Mouse (Mus musculus): ENCODE measurements around the gene Upk3bl. TPM values are rescaled to one million over a fixed set of nuclear protein-coding genes. Genes with fewer than 3 reads are reported as not detected.

The Upk3bl gene
- polyA plus RNA-seq, 1 experiment = 2.7 TPM

DNA sequence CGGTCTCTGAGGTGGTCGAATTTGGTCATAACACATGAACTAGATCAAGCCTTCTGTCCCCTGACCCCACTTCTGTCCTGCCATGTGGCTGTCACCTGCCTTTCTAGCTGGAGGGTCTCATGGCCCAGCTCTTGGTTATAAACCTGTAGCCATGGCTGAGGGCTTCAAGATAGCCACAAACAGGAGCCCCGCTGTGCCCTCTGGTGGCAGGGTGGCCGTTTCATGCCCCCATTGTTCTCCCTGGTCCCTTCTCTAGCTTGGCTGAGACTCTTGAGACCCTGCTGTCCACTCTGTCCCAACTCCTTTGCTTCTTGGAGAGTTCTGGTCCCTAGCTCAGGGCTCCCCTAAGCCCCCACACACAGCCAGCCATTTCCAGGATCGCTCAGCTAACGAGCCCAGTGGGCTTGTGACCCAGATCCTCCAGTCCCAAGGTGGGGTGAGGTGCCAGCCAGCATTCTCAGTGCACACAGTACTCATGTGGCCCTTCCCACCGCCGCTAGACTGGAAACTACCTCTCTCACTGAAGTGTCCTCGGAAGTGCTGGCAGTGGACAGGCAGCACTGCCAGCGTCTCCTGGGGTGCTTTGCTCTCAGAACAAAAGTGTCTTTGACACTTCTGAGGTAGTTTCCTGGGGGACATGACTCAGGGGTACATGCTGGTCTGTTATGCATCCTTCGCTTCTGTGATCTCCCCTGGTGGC, 26.5 kb upstream of the Upk3bl start:
- Histone ChIP-seq H3K36me3 (ENCODE audit: control insufficient read depth, insufficient read depth, low read length, poor library complexity, severe bottlenecking) (no peaks in the 10 kb centered on the region), H3K4me1 (ENCODE audit: control insufficient read depth, insufficient read depth, low read length) (no peaks in the 10 kb centered on the region), H3K27me3 (ENCODE audit: control insufficient read depth, insufficient read depth, low read length, poor library complexity, severe bottlenecking) (no peaks in the 10 kb centered on the region), H3K9ac (ENCODE audit: low read depth, poor library complexity, severe bottlenecking) (no peak overlapping the region), H3K4me3 (ENCODE audit: low read depth, low read length) (no peak overlapping the region), H3K27ac (ENCODE audit: insufficient read depth, low read length) (no peak overlapping the region), H3K9me3 (replicated peaks; ENCODE audit: control insufficient read depth, insufficient read depth, low read length, poor library complexity, severe bottlenecking) (no peaks in the 10 kb centered on the region)
- no peak for TF ChIP-seq CTCF (IDR thresholded peaks at IDR 0.05; ENCODE audit: low read depth, low read length)
- TF ChIP-seq EP300 (IDR thresholded peaks at IDR 0.05; ENCODE audit: insufficient read depth, low read depth, low read length) = no peak
- no peak for TF ChIP-seq POLR2A (IDR thresholded peaks at IDR 0.05; ENCODE audit: insufficient read depth, low read length)

DNA sequence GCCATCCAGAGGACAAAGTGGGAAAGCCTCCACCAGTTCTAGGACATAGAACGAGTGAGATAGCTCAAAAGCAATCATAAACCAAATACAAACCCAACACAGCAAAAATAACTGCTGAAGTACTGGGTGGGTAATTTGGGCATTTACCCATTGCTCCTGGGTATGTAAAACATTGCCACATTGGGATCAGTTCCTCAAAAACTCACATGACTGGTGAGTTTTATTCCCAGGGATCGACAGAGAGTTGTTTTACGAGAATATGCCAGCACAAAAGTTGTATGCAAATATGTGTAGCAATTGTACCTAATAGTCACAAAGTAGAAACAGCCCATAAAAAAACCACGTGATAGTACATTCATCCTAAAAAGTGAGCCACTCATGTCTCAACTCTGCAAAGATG, 19.4 kb upstream of the Upk3bl start:
- H3K27ac ChIP-seq (ENCODE audit: insufficient read depth, low read length) = no peak overlapping the region
- no peak overlapping the region for H3K4me3 ChIP-seq (ENCODE audit: low read depth, low read length)
- TF ChIP-seq POLR2A (IDR thresholded peaks at IDR 0.05; ENCODE audit: insufficient read depth, low read length) (no peak), CTCF (IDR thresholded peaks at IDR 0.05; ENCODE audit: low read depth, low read length) (no peak), EP300 (IDR thresholded peaks at IDR 0.05; ENCODE audit: insufficient read depth, low read depth, low read length) (no peak)
- no peaks in the 10 kb centered on the region for H3K27me3 ChIP-seq (ENCODE audit: control insufficient read depth, insufficient read depth, low read length, poor library complexity, severe bottlenecking)
- no peaks in the 10 kb centered on the region for H3K9me3 ChIP-seq (replicated peaks; ENCODE audit: control insufficient read depth, insufficient read depth, low read length, poor library complexity, severe bottlenecking)
- H3K9ac ChIP-seq (ENCODE audit: low read depth, poor library complexity, severe bottlenecking) = no peak overlapping the region
- H3K4me1 ChIP-seq (ENCODE audit: control insufficient read depth, insufficient read depth, low read length) = peaks cover 2% of the 10 kb centered on the region
- no peaks in the 10 kb centered on the region for H3K36me3 ChIP-seq (ENCODE audit: control insufficient read depth, insufficient read depth, low read length, poor library complexity, severe bottlenecking)

GRCm38 (mm10) chr5:136035285-136035684, 19.0 kb upstream of the Upk3bl start:
- Histone ChIP-seq H3K27ac (ENCODE audit: insufficient read depth, low read length) (no peak overlapping the region), H3K27me3 (ENCODE audit: control insufficient read depth, insufficient read depth, low read length, poor library complexity, severe bottlenecking) (no peaks in the 10 kb centered on the region), H3K9ac (ENCODE audit: low read depth, poor library complexity, severe bottlenecking) (no peak overlapping the region), H3K36me3 (ENCODE audit: control insufficient read depth, insufficient read depth, low read length, poor library complexity, severe bottlenecking) (no peaks in the 10 kb centered on the region), H3K9me3 (replicated peaks; ENCODE audit: control insufficient read depth, insufficient read depth, low read length, poor library complexity, severe bottlenecking) (no peaks in the 10 kb centered on the region), H3K4me3 (ENCODE audit: low read depth, low read length) (no peak overlapping the region), H3K4me1 (ENCODE audit: control insufficient read depth, insufficient read depth, low read length) (peaks cover 2% of the 10 kb centered on the region)
- TF ChIP-seq POLR2A (IDR thresholded peaks at IDR 0.05; ENCODE audit: insufficient read depth, low read length) (no peak), EP300 (IDR thresholded peaks at IDR 0.05; ENCODE audit: insufficient read depth, low read depth, low read length) (no peak), CTCF (IDR thresholded peaks at IDR 0.05; ENCODE audit: low read depth, low read length) (no peak)

- Histone ChIP-seq H3K4me1 (ENCODE audit: control insufficient read depth, insufficient read depth, low read length) (peaks cover 2% of the 10 kb centered on the region), H3K27ac (ENCODE audit: insufficient read depth, low read length) (no peak overlapping the region), H3K36me3 (ENCODE audit: control insufficient read depth, insufficient read depth, low read length, poor library complexity, severe bottlenecking) (no peaks in the 10 kb centered on the region), H3K27me3 (ENCODE audit: control insufficient read depth, insufficient read depth, low read length, poor library complexity, severe bottlenecking) (no peaks in the 10 kb centered on the region), H3K9me3 (replicated peaks; ENCODE audit: control insufficient read depth, insufficient read depth, low read length, poor library complexity, severe bottlenecking) (no peaks in the 10 kb centered on the region), H3K9ac (ENCODE audit: low read depth, poor library complexity, severe bottlenecking) (no peak overlapping the region), H3K4me3 (ENCODE audit: low read depth, low read length) (no peak overlapping the region)
- TF ChIP-seq POLR2A (IDR thresholded peaks at IDR 0.05; ENCODE audit: insufficient read depth, low read length) = no peak
- no peak for TF ChIP-seq EP300 (IDR thresholded peaks at IDR 0.05; ENCODE audit: insufficient read depth, low read depth, low read length)
- no peak for TF ChIP-seq CTCF (IDR thresholded peaks at IDR 0.05; ENCODE audit: low read depth, low read length)
These were observed 17.6 kb upstream of the Upk3bl start for GRCm38 (mm10) chr5:136036667-136037066.

DNA sequence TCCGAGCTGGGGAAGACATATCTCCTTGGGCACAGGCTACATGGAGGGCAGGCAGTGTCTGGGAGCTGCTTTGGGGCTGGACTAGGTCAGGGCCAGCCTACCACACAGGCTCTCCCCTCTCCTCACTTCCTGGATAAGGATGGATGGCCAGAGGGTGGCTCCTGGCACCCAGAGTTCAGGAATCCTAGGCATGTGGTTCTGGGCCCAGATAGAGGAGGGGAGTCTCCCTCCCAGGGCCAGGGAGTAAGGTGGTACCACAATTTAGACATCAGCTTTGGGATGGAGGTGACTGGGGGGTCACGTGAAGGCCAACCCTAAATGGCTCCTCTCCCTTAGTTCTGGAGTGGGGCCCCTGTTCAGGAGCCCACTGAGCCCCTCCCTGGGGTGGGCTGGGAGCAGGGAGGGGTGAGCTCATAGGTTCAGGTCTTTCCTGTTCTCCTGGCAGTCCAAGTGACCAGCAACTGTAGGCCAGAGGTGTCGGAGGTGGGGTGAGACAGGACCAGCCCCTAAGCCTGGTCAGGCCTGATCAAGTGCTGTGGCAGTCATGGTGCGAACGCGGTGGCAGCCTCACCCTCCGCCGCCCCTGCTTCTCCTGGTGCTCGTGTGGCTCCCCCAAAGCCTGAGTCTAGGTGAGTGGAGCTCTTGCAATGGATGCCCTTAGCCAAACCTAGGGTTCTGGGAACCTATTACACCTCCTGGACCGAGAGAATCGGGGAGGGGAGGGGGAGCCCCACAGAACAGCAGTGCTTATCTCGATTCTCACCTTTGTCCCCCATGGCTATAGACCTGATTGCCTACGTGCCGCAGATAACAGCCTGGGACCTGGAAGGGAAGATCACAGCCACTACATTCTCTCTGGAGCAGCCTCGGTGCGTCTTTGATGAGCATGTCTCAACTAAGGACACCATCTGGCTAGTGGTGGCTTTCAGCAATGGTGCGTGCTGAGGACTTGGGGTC, 15.8 kb upstream of the Upk3bl start, which contains the start of gene Upk3b:
Upk3b (plus strand) TSS at position 239 of the 957 bp plus-strand sequence.
- Histone ChIP-seq H3K9ac (ENCODE audit: low read depth, poor library complexity, severe bottlenecking) (no peak within 1 kb of the TSS), H3K9me3 (replicated peaks; ENCODE audit: control insufficient read depth, insufficient read depth, low read length, poor library complexity, severe bottlenecking) (no peaks in the 10 kb centered on the region), H3K27me3 (ENCODE audit: control insufficient read depth, insufficient read depth, low read length, poor library complexity, severe bottlenecking) (no peaks in the 10 kb centered on the region), H3K4me3 (ENCODE audit: low read depth, low read length) (no peak within 1 kb of the TSS), H3K4me1 (ENCODE audit: control insufficient read depth, insufficient read depth, low read length) (peaks cover 2% of the 10 kb centered on the region), H3K27ac (ENCODE audit: insufficient read depth, low read length) (no peak within 1 kb of the TSS), H3K36me3 (ENCODE audit: control insufficient read depth, insufficient read depth, low read length, poor library complexity, severe bottlenecking) (no peaks in the 10 kb centered on the region)
- TF ChIP-seq POLR2A (IDR thresholded peaks at IDR 0.05; ENCODE audit: insufficient read depth, low read length) (no peak), CTCF (IDR thresholded peaks at IDR 0.05; ENCODE audit: low read depth, low read length) (no peak), EP300 (IDR thresholded peaks at IDR 0.05; ENCODE audit: insufficient read depth, low read depth, low read length) (no peak)

Measured in ES-Bruce4 (cell line).